Mouse (Mus musculus): ENCODE measurements around the gene Erg.

The Erg gene

GRCm38 (mm10) chr16:95356962-95357955 is 229.1 kb downstream of the Erg start:
- CTCF ChIA-PET, result no interaction called here

GRCm38 (mm10) chr16:95353838-95354237 is 232.6 kb downstream of the Erg start:
- CTCF ChIA-PET, result no interaction called here

- CTCF ChIA-PET, result no interaction called here
These were observed 234.1 kb downstream of the Erg start for GRCm38 (mm10) chr16:95352266-95352665.

- CTCF ChIA-PET, result interaction anchor here (0.8 kb wide), 1 partner anchor 124 kb away, joined by 3 read pairs; no protein-coding TSS in a partner anchor
These were observed 235.9 kb downstream of the Erg start for GRCm38 (mm10) chr16:95350499-95350898.

DNA sequence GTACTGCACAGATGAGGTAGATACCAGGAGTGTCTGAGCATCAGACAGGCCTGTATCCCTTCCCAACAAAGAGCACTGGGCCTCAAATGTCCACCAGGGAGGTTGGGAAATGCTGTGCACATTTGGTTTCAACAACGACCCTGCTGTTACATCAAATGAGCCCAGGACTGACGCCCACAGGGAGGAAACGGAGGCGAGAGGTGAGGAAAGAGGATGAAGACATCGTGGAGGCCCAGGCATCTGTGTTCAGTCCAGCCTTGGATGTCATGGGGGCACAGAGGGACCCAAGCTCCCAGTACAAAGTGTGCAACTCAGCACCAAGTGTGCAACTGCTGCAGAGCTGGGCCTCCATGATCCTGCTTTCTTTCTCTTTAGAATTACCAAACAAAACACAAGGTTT is 236.6 kb downstream of the Erg start:
- CTCF ChIA-PET, result no interaction called here

GRCm38 (mm10) chr16:95349344-95349743 is 237.0 kb downstream of the Erg start:
- CTCF ChIA-PET, result no interaction called here

- CTCF ChIA-PET, result interaction anchor here (0.6 kb wide), 1 partner anchor 185 kb away, joined by 3 read pairs; no protein-coding TSS in a partner anchor
These were observed 237.8 kb downstream of the Erg start for GRCm38 (mm10) chr16:95348555-95348954.

DNA sequence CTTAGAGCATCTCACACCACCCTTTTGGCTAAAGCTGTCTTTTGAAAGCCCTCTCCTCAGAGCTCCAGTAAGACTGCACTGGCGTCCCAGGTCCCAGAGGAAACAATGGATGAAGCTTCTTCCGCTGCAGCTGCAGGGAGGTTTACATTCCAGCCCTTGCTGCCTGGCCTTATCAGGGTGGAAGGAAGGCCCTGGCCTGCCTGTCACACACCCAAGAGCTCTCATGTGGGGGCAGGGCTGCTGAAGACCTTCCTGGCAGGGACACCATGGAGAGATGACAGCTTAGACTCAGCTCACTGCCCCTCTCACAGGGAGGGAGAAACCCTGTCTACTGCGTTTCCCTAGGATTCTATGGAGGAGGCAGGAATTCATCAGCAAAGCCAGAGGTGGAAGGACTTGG is 239.2 kb downstream of the Erg start:
- CTCF ChIA-PET, result interaction anchor here (0.5 kb wide), 1 partner anchor 191 kb away, joined by 5 read pairs; no protein-coding TSS in a partner anchor

- CTCF ChIA-PET, result no interaction called here
These were observed 240.5 kb downstream of the Erg start for GRCm38 (mm10) chr16:95345882-95346281.

- CTCF ChIA-PET, result interaction anchor here (0.6 kb wide), 1 partner anchor 149 kb away, joined by 3 read pairs; no protein-coding TSS in a partner anchor
These were observed 241.4 kb downstream of the Erg start for GRCm38 (mm10) chr16:95344961-95345360.

GRCm38 (mm10) chr16:95342030-95342429 is 244.4 kb downstream of the Erg start:
- CTCF ChIA-PET, result interaction anchor here (0.6 to 0.8 kb wide), 3 partner anchors 35 to 647 kb away, joined by 3 to 6 read pairs (median 4); no protein-coding TSS in a partner anchor

DNA sequence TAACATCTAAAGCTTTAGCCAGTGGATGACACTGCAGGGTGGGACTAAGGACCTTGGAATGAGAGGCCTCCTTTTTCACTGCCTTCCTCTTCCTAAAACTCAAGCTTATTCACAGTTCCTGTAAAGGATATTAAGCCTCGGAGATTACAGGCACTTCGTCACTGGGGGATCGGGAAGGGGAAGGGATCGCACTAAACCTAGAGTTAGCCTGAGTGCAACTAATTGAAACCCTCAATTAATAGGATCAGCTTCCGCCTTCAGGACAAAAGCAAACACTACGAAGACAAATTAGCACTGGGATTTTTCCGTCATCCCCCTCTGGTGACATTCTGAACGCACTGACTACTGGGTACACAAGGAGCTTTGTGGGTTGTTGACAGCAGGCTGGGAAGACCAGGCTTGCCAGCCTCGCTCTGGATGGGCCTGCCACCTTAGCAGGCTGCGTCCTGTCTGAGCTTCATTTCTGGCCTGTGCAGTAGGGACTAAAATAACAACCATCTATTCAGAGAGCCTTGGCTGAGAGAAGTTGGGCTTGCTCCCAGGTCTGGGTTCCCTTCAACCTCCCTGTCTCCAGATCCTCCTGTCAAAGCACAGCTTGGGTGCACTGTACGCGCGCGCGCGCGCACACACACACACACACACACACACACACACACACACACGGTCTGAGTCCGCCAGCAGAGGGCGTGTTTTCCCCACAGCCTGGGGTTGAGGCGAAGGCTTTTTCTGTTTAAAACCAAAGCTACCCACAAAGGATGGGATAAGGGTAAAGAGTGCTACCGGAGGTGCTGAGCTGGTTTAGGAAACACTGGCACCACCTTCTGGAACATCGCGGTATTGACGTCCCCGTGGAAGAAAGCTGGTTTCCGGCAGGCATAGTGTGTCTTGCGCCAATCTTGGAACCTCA is 245.3 kb downstream of the Erg start:
- CTCF ChIA-PET, result interaction anchor here (0.6 to 0.8 kb wide), 4 partner anchors 34 to 648 kb away, joined by 3 to 6 read pairs (median 4); no protein-coding TSS in a partner anchor

GRCm38 (mm10) chr16:95332159-95332558 is 254.2 kb downstream of the Erg start:
- CTCF ChIA-PET, result no interaction called here

DNA sequence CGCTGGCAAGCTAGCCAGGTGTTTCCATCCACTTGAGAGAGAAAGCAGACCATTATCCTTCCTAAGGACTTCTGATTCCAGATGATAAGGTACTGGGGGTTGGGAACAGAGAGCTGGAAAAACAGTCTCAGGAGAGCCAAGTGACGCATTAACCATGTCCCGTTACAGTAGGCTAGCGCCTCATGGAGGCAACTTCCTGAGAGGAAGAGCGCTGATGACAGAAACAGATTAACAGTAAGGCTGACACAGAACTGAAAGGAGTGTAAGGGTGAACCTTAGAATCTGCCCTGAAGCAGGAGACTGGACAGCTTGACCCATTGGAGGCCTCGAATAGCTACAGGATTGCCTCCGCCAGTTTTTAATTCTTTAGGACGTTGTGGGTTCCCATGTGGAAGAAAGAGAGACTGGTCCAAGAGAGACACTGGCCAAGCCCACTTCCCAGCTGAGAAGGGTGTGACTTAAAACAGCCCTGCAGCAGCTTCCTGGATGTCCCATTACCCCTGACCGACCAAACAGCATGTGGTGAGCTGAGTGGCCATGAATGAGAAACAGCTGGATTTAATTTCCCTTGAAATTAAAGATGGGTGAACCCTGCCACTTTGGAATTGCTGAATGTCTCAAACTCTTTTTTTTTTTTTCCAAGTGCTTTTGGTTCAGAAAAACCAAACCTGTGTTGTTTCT is 264.3 kb downstream of the Erg start:
- CTCF ChIA-PET, result no interaction called here
